Mouse (Mus musculus) heart, embryonic 13.5 days (tissue): ENCODE measurements around the gene Adgrd1. TPM values are rescaled to one million over a fixed set of nuclear protein-coding genes. Genes with fewer than 3 reads are reported as not detected.
A peak's percentile ranks its signal among the peaks of the same experiment; 100 is the strongest.

Source experiments
- ATAC-seq: fragments of 200-750 bp; cut with Nextera tagmentation; 2 replicates; pipeline ENCODE4 v1.8.0; 2017; ENCODE audit warnings: moderate TSS enrichment; ENCODE audit not compliant: insufficient number of reproducible peaks, low FRiP score, low TSS enrichment; ENCODE audit errors: extremely low read depth
- H3K27ac ChIP-seq: fragments of 300-500 bp; sonication (generic); replicated peaks from 2 replicates; pipeline ENCODE4 v1.5.1; 2015; ENCODE audit warnings: moderate library complexity, mild to moderate bottlenecking, inconsistent platforms
- H3K27me3 ChIP-seq: fragments of 300-500 bp; sonication (generic); replicated peaks from 2 replicates; pipeline ENCODE4 v1.6.1; 2015; ENCODE audit warnings: mild to moderate bottlenecking, inconsistent platforms
- H3K36me3 ChIP-seq: fragments of 300-500 bp; sonication (generic); 2 replicates; pipeline ENCODE4 v1.6.1; 2015; ENCODE audit warnings: mild to moderate bottlenecking, inconsistent platforms
- H3K4me1 ChIP-seq: fragments of 300-500 bp; sonication (generic); 2 replicates; pipeline ENCODE4 v1.6.1; 2015; ENCODE audit warnings: inconsistent platforms
- H3K4me2 ChIP-seq: fragments of 300-500 bp; sonication (generic); 2 replicates; pipeline ENCODE4 v1.6.1; 2015; ENCODE audit warnings: inconsistent platforms, mild to moderate bottlenecking, moderate library complexity
- H3K4me3 ChIP-seq: fragments of 300-500 bp; sonication (generic); 2 replicates; pipeline ENCODE4 v1.5.1; 2015; ENCODE audit warnings: moderate library complexity, mild to moderate bottlenecking, inconsistent platforms
- H3K9ac ChIP-seq: fragments of 300-500 bp; sonication (generic); 2 replicates; pipeline ENCODE4 v1.6.1; 2015; ENCODE audit warnings: inconsistent platforms, mild to moderate bottlenecking, moderate library complexity
- H3K9me3 ChIP-seq: fragments of 300-500 bp; sonication (generic); 2 replicates; pipeline ENCODE4 v1.6.1; 2016; ENCODE audit warnings: inconsistent platforms
- WGBS: fragments of 180-500 bp; shearing (Covaris S2); methylation state at CpG from one replicate; pipeline ENCODE4 v1.1.7; 2015; ENCODE audit warnings: mixed read lengths; 5-methylcytosine and 5-hydroxymethylcytosine counted together
- polyA plus RNA-seq: library from polyadenylated mRNA; unstranded; fragments of >200 nt; fragmentation: Nextera tagmentation; extraction: Ambion mirVana; gene quantifications from 2 replicates; pipeline ENCODE4 v1.2.1, GENCODE M21; 2015

Adgrd1 gene
- polyA plus RNA-seq, 1 experiment from 2014 or later: 0.87 TPM

DNA sequence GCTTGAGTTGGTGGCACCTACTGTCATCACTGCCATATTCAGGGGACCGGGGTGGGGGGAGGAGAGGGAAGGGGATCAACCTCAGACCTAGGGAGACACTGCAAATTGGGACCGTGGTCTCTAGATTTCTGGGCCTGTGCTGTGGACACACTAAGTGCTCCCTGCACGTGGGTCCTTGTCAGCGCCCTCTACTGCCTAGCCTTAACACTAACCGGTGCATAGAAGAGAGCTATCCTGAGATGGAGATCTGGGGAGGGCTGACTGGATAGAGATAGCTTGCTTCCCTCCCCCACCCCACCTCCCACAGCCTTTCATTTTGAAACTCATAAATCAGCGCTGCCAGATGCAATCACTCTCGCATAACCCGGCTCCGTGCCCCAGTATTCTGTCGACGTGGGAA, 139.8 kb downstream of the Adgrd1 start:
- no peak overlapping the region for H3K9ac ChIP-seq
- H3K4me3 ChIP-seq: no peak overlapping the region
- 70% methylated on average over 11 of the region's 11 CpGs for WGBS
- H3K4me2 ChIP-seq: no peak overlapping the region
- no peak for ATAC-seq
- H3K9me3 ChIP-seq: no peaks in the 10 kb centered on the region
- no peak overlapping the region for H3K27ac ChIP-seq
- H3K4me1 ChIP-seq: no peaks in the 10 kb centered on the region
- no peaks in the 10 kb centered on the region for H3K27me3 ChIP-seq
- H3K36me3 ChIP-seq: no peaks in the 10 kb centered on the region

DNA sequence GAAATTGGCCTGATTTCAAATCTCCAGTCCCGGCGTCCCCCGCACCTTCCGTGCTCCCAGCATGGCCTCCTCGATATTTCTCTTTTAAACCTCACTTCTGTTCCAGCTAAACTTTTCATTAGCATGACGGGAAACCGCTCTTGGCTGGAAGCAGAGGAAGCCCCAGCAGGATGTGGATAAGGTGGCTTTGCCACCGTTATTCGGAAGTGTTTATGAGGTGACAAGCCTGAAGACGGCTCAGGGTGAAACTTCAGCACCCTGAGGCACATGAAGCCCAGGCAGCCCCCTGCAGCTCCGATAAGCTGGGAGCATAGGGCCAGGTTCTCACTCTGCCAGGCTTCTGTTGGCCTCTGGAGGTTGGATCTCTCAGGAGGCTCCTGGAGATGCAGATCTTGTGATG, 145.3 kb downstream of the Adgrd1 start:
- no peaks in the 10 kb centered on the region for H3K36me3 ChIP-seq
- no peak overlapping the region for H3K9ac ChIP-seq
- no peak overlapping the region for H3K4me3 ChIP-seq
- H3K4me2 ChIP-seq: no peak overlapping the region
- H3K27me3 ChIP-seq: peaks cover 28% of the 10 kb centered on the region
- H3K4me1 ChIP-seq: 0 out of 2 replicates have a peak, but pooled peaks cover 4% of the 10 kb centered on the region
- 56% methylated on average over 11 of the region's 11 CpGs for WGBS
- H3K9me3 ChIP-seq: no peaks in the 10 kb centered on the region
- ATAC-seq: no peak
- no peak overlapping the region for H3K27ac ChIP-seq

DNA sequence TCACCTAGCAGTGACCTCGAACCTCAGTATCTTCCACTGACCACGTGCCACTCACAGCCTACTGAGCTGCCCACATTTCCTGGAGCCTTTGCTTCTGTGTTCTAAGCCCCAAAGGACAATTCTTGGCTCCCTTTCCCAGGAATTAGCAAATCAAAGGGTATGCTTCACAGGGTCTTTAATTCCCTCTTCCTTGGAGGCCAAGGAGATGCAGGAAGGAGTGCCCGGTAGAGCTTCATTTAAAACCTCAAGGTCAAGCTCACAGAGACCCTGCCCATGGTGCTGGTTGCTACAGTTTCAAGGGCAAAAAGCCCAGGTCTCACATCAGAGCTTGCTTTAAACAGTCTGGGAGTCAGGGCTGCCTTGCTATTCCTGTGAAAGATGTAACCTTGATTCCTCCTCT, 145.7 kb downstream of the Adgrd1 start:
- no peak overlapping the region for H3K9ac ChIP-seq
- no peak overlapping the region for H3K4me3 ChIP-seq
- H3K4me2 ChIP-seq: no peak overlapping the region
- peaks cover 28% of the 10 kb centered on the region for H3K27me3 ChIP-seq
- no peak for ATAC-seq
- 34% methylated on average over 3 of the region's 3 CpGs for WGBS
- H3K27ac ChIP-seq: no peak overlapping the region
- H3K9me3 ChIP-seq: no peaks in the 10 kb centered on the region
- 0 out of 2 replicates have a peak, but pooled peaks cover 4% of the 10 kb centered on the region for H3K4me1 ChIP-seq
- no peaks in the 10 kb centered on the region for H3K36me3 ChIP-seq

DNA sequence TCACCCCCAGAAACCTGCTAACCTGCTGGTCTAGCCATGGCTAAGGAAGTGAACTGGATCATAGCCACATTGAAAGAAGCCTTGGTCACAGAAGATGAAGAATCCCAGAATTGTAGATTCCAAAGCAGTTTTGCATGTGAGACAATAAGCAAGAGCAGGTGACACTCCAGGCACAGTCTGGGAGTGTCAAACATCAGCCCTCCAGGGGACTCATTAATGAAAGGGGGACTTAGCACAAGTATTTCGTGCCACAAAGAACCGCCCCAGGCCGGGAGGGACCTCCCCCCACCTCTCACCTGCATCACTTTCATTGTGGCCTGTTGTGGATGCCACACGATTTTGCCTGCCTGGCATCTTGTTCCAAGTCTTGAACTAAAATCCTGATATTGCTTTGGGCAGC, 146.6 kb downstream of the Adgrd1 start:
- Histone ChIP-seq H3K27me3 (peaks cover 28% of the 10 kb centered on the region), H3K4me3 (no peak overlapping the region), H3K4me1 (0 out of 2 replicates have a peak, but pooled peaks cover 4% of the 10 kb centered on the region), H3K36me3 (no peaks in the 10 kb centered on the region), H3K9ac (no peak overlapping the region), H3K9me3 (no peaks in the 10 kb centered on the region), H3K4me2 (no peak overlapping the region), H3K27ac (no peak overlapping the region)
- no peak for ATAC-seq
- WGBS: 71% methylated on average over 4 of the region's 4 CpGs

DNA sequence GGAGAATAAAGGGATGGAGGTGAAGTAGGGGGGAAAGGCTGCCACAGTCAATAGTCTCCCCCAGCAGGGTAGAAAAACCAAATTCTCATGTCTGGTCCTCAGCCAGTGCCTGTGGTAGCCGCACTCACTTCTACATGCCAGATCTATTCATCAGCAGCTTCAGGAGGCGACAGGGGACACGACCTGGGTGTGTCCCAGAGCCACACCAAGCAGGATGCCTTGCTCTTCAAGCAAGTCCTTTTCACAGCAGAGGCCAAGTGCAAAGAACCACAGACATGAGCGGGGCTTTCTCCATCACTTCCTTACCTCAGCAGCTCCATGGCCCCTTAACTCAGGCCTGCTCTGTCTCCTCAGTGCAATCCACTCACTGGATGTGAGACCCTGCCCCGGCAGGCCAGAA, 147.8 kb downstream of the Adgrd1 start:
- ATAC-seq: no peak
- Histone ChIP-seq H3K4me1 (peaks cover 7% of the 10 kb centered on the region; the same call in 1 of the 2 replicates), H3K27ac (no peak overlapping the region), H3K4me3 (no peak overlapping the region), H3K9ac (no peak overlapping the region), H3K36me3 (no peaks in the 10 kb centered on the region), H3K27me3 (peaks cover 28% of the 10 kb centered on the region), H3K9me3 (no peaks in the 10 kb centered on the region), H3K4me2 (no peak overlapping the region)
- 34% methylated on average over 5 of the region's 5 CpGs for WGBS

DNA sequence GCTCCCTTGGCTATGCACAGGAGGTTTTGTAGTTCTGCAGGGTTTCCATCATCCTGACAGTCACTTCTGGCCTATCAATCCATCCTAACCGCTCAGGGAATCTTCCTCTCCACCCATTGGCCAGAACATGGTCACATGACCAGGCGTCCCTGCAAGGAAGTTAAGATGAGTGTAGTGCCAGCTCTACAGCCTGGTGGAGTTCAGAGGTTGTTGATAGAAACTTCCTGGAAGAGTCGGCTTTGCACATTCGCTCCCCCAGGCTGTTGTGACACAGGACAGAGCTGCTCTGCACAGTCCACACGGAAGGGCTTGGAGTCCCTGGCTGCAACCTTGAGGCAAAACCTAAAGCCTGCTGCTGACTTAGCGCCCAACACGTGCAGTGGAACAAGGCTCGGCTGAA, 152.5 kb downstream of the Adgrd1 start:
- no peak for ATAC-seq
- WGBS: 40% methylated on average over 8 of the region's 8 CpGs

More for the DNA sequence above, 152.5 kb downstream of the Adgrd1 start:
- Histone ChIP-seq H3K9ac (no peak overlapping the region), H3K9me3 (peaks cover 9% of the 10 kb centered on the region; the same call in 1 of the 2 replicates), H3K4me3 (no peak overlapping the region), H3K27me3 (peaks cover 9% of the 10 kb centered on the region; the same call in 1 of the 2 replicates), H3K4me2 (peak overlapping the region; percentile 24; the same call in 1 of the 2 replicates), H3K4me1 (peaks cover 7% of the 10 kb centered on the region; the same call in 1 of the 2 replicates), H3K27ac (no peak overlapping the region), H3K36me3 (no peaks in the 10 kb centered on the region)

Other genes with a start within 250 kb of the Adgrd1 start
- gene Rimbp2, start 143.3 kb upstream of the Adgrd1 start, polyA plus RNA-seq: 0.15 and 0.24 TPM in 2 replicates
- gene Stx2, start 88.2 kb upstream of the Adgrd1 start, polyA plus RNA-seq: 17.3 and 18.8 TPM in 2 replicates
- 389 and 423 TPM in 2 replicates for gene Ran, start 76.7 kb upstream of the Adgrd1 start, polyA plus RNA-seq